Mouse (Mus musculus) liver, embryonic 14.5 days (tissue): ENCODE data around the gene Plxna4. TPM values are rescaled to one million over a fixed set of nuclear protein-coding genes. Genes with fewer than 3 reads are reported as not detected.

Source experiments
- ATAC-seq: fragments of 200-750 bp; cut with Nextera tagmentation; 2 replicates; pipeline ENCODE4 v1.8.0; 2017; ENCODE audit warnings: moderate number of reproducible peaks, mild to moderate bottlenecking, moderate library complexity; ENCODE audit not compliant: insufficient read depth
- DNase-seq, 3 experiments: peaks; one replicate each; pipeline ENCODE4 v3.0.0-alpha.2; 2012 to 2013; ENCODE audit warnings: low read depth in 3 of 3, low spot score in 3 of 3
- H3K27ac ChIP-seq: fragments of 300-500 bp; sonication (generic); 2 replicates; pipeline ENCODE4 v1.5.1; 2014; ENCODE audit warnings: moderate library complexity, mild to moderate bottlenecking, control low read depth, inconsistent platforms
- H3K27me3 ChIP-seq: fragments of 300-500 bp; sonication (generic); 2 replicates; pipeline ENCODE4 v1.6.1; 2014; ENCODE audit warnings: mild to moderate bottlenecking, low read length, moderate library complexity; ENCODE audit not compliant: control insufficient read depth, insufficient read depth
- H3K36me3 ChIP-seq: fragments of 300-500 bp; sonication (generic); replicated peaks from 2 replicates; pipeline ENCODE4 v1.6.1; 2014; ENCODE audit warnings: low read depth; ENCODE audit not compliant: control insufficient read depth, insufficient read depth
- H3K4me1 ChIP-seq, 2 experiments: fragments of 200-500 bp in 1 of 2; fragments of 300-500 bp in 1 of 2; sonication (generic) in 1 of 2; replicated peaks; 2 replicates each; pipeline ENCODE4 v1.6.1; 2012 to 2014; ENCODE audit warnings: antibody characterized with exemption in 1 of 2, inconsistent platforms in 1 of 2, low read length in 1 of 2; ENCODE audit not compliant: control insufficient read depth in 2 of 2, insufficient read depth in 2 of 2
- H3K4me2 ChIP-seq: fragments of 300-500 bp; sonication (generic); 2 replicates; pipeline ENCODE4 v1.6.1; 2014; ENCODE audit warnings: low read depth, mild to moderate bottlenecking, control low read depth, moderate library complexity
- H3K4me3 ChIP-seq, 2 experiments: fragments of 200-500 bp in 1 of 2; fragments of 300-500 bp in 1 of 2; sonication (generic) in 1 of 2; 2 replicates each; pipeline ENCODE4 v1.5.1; 2012 to 2014; ENCODE audit warnings: low read depth in 2 of 2, low read length in 2 of 2, mild to moderate bottlenecking in 2 of 2, control low read depth in 1 of 2, inconsistent platforms in 1 of 2, moderate library complexity in 1 of 2; ENCODE audit not compliant: insufficient read depth in 1 of 2
- H3K9ac ChIP-seq: fragments of 300-500 bp; sonication (generic); replicated peaks from 2 replicates; pipeline ENCODE4 v1.6.1; 2014; ENCODE audit warnings: mild to moderate bottlenecking, control low read depth, moderate library complexity
- H3K9me3 ChIP-seq: fragments of 300-500 bp; sonication (generic); 2 replicates; pipeline ENCODE4 v1.6.1; 2016; ENCODE audit warnings: low read length, mixed read lengths; ENCODE audit not compliant: control insufficient read depth
- CTCF ChIP-seq: IDR thresholded peaks from 2 replicates; pipeline ENCODE4 v1.5.1; 2016; ENCODE audit warnings: antibody characterized with exemption, low read depth, control low read depth
- EP300 ChIP-seq: IDR thresholded peaks from 2 replicates; pipeline ENCODE4 v1.6.1; 2016; ENCODE audit warnings: antibody characterized with exemption, low read depth
- WGBS: fragments of 180-500 bp; shearing (Covaris S2); extraction: QIAGEN DNeasy Blood & Tissue Kit; methylation state at CpG from one replicate; pipeline ENCODE4 v1.1.7; 2014; ENCODE audit not compliant: insufficient replicate concordance; 5-methylcytosine and 5-hydroxymethylcytosine counted together
- polyA plus RNA-seq, 2 experiments: library from polyadenylated mRNA; depleted of rRNA in 1 of 2; stranded (reverse) in 1 of 2; unstranded in 1 of 2; fragments of >200 nt; fragmentation: Nextera tagmentation in 1 of 2; extraction: Ambion mirVana in 1 of 2; gene quantifications; 2 replicates each; pipeline versions ENCODE4 v1.2.1 to v1.2.3; 2012 to 2014

Plxna4 gene
- polyA plus RNA-seq, 2 experiments: 0.17 to 0.25 TPM

- H3K27me3 ChIP-seq: no peaks in the 10 kb centered on the region
- no peak for TF ChIP-seq EP300
- no peak for TF ChIP-seq CTCF
- DNase-seq (no peak), ATAC-seq (no peak)
- H3K36me3 ChIP-seq: no peaks in the 10 kb centered on the region
- no peak overlapping the region for H3K27ac ChIP-seq
- no peak overlapping the region for H3K9ac ChIP-seq
- WGBS: 77% methylated on average over 7 of the region's 7 CpGs
- no peak overlapping the region for H3K4me2 ChIP-seq
- H3K9me3 ChIP-seq: no peaks in the 10 kb centered on the region
- peaks cover 0 to 4% of the 10 kb centered on the region in 2 experiments; a peak in 3 of 4 replicates for H3K4me1 ChIP-seq
- no peak overlapping the region for H3K4me3 ChIP-seq
Measured at GRCm38 (mm10) chr6:32527518-32527917, 60.5 kb downstream of the Plxna4 start.

GRCm38 (mm10) chr6:32526762-32527161 is 61.2 kb downstream of the Plxna4 start:
- 45% methylated on average over 5 of the region's 5 CpGs for WGBS
- no peak for ATAC-seq
- no peak for DNase-seq
- Histone ChIP-seq H3K9me3 (no peaks in the 10 kb centered on the region), H3K4me3 (no peak overlapping the region), H3K27me3 (no peaks in the 10 kb centered on the region), H3K27ac (no peak overlapping the region), H3K36me3 (no peaks in the 10 kb centered on the region), H3K4me1 (0 out of 4 replicates have a peak, but pooled peaks cover 0 to 2% of the 10 kb centered on the region in 2 experiments), H3K9ac (no peak overlapping the region), H3K4me2 (no peak overlapping the region)
- TF ChIP-seq CTCF (no peak), EP300 (no peak)

GRCm38 (mm10) chr6:32520097-32520496 is 67.9 kb downstream of the Plxna4 start:
- no peak for DNase-seq
- WGBS: 56% methylated on average over 4 of the region's 4 CpGs
- ATAC-seq: no peak
- no peak overlapping the region for H3K4me3 ChIP-seq
- H3K27me3 ChIP-seq: no peaks in the 10 kb centered on the region
- no peaks in the 10 kb centered on the region for H3K36me3 ChIP-seq
- no peaks in the 10 kb centered on the region for H3K4me1 ChIP-seq
- H3K4me2 ChIP-seq: no peak overlapping the region
- no peak overlapping the region for H3K27ac ChIP-seq
- no peaks in the 10 kb centered on the region for H3K9me3 ChIP-seq
- TF ChIP-seq CTCF (no peak), EP300 (no peak)
- no peak overlapping the region for H3K9ac ChIP-seq

GRCm38 (mm10) chr6:32518617-32519016 is 69.4 kb downstream of the Plxna4 start:
- Histone ChIP-seq H3K9me3 (no peaks in the 10 kb centered on the region), H3K9ac (no peak overlapping the region), H3K27ac (no peak overlapping the region), H3K4me1 (no peaks in the 10 kb centered on the region), H3K4me3 (no peak overlapping the region), H3K4me2 (no peak overlapping the region), H3K36me3 (no peaks in the 10 kb centered on the region), H3K27me3 (no peaks in the 10 kb centered on the region)
- TF ChIP-seq EP300 (no peak), CTCF (no peak)
- ATAC-seq: no peak
- 78% methylated on average over 3 of the region's 3 CpGs for WGBS
- no peak for DNase-seq

GRCm38 (mm10) chr6:32514096-32514495 is 73.9 kb downstream of the Plxna4 start:
- 68% methylated on average over 6 of the region's 6 CpGs for WGBS
- Histone ChIP-seq H3K4me3 (no peak overlapping the region), H3K4me2 (no peak overlapping the region), H3K27me3 (no peaks in the 10 kb centered on the region), H3K9me3 (no peaks in the 10 kb centered on the region), H3K9ac (no peak overlapping the region), H3K36me3 (no peaks in the 10 kb centered on the region), H3K4me1 (peaks cover 0 to 3% of the 10 kb centered on the region in 2 experiments; a peak in 1 of 4 replicates), H3K27ac (no peak overlapping the region)
- ATAC-seq: no peak
- no peak for DNase-seq
- TF ChIP-seq EP300: no peak
- no peak for TF ChIP-seq CTCF
